Mouse (Mus musculus) macrophage (primary cell): ENCODE data around the gene Qrfpr. TPM values are rescaled to one million over a fixed set of nuclear protein-coding genes. Genes with fewer than 3 reads are reported as not detected.

ENCODE experiments used
- polyA plus RNA-seq: library from polyadenylated mRNA; stranded (reverse); fragments of 250-400 nt; gene quantifications from 3 replicates; pipeline ENCODE4 v1.2.4, GENCODE M21; 2018; ENCODE audit warnings: inconsistent platforms

Qrfpr gene
- polyA plus RNA-seq, 1 experiment from 2014 or later = not detected

Other genes with a start within 250 kb of the Qrfpr start
- 13.3 to 14.3 TPM (median 14.1 TPM) in 3 replicates for gene Mccc1, start 221.6 kb downstream of the Qrfpr start, polyA plus RNA-seq
- not detected in 3 replicates for gene Ccdc144b, start 168.8 kb downstream of the Qrfpr start, polyA plus RNA-seq
- gene Acad9, start 156.3 kb downstream of the Qrfpr start, polyA plus RNA-seq = 8.2 to 16.4 TPM (median 13.1 TPM) in 3 replicates
- 2.2 to 4.0 TPM (median 2.6 TPM) in 3 replicates for gene D3Ertd254e, start 71.3 kb downstream of the Qrfpr start, polyA plus RNA-seq